Mouse (Mus musculus): ENCODE results near the gene Tcta. TPM values are rescaled to one million over a fixed set of nuclear protein-coding genes. Genes with fewer than 3 reads are reported as not detected.
A peak's percentile ranks its signal among the peaks of the same experiment; 100 is the strongest.
"Not testable (repeated sequence)": the region's sequence is repeated elsewhere in the genome, so short reads cannot be mapped to it uniquely, and the experiment has no call there.

The Tcta gene
- total RNA-seq, 2 experiments from 2014 or later = 33.2 to 34.6 TPM

GRCm38 (mm10) chr9:108275331-108275659, 30.7 kb downstream of the Tcta start:
- no peak for DNase-seq (ENCODE audit: low spot score in 2 of 2)
- intact Hi-C loops (cut with DNase I) = no loop called here

GRCm38 (mm10) chr9:108274476-108275330, 31.3 kb downstream of the Tcta start:
- DNase-seq (ENCODE audit: low spot score in 2 of 2) = no peak
- intact Hi-C loops (cut with DNase I) = no loop called here

GRCm38 (mm10) chr9:108273485-108273884, 32.5 kb downstream of the Tcta start:
- intact Hi-C loops (cut with DNase I) = no loop called here
- DNase-seq (ENCODE audit: low spot score in 2 of 2) = no peak

GRCm38 (mm10) chr9:108272691-108273090, 33.3 kb downstream of the Tcta start:
- no peak for DNase-seq (ENCODE audit: low spot score in 2 of 2)
- intact Hi-C loops (cut with DNase I) = no loop called here

DNA sequence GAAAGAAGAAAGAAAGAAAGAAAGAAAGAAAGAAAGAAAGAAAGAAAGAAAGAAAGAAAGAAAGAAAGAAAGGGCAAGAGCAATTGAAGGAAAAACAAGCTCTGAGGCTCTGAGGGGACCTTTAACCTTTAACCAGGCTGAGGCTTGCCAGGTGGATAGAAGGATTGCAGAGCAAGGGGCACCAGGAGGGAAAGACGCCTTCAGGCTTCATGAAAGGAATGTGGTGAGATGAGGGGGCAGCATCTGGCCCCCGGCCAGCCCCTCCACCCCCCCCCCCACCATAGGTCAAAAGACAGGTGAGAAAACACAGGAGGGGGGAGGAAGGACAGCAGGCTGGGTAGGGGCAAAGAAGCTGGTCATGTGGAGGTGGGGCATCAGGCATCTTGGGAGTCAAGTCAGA, 34.0 kb downstream of the Tcta start:
- intact Hi-C loops (cut with DNase I) = no loop called here
- no peak for DNase-seq (ENCODE audit: low spot score in 2 of 2)

- intact Hi-C loops (cut with DNase I); DNase-seq (ENCODE audit: low spot score in 2 of 2): not testable (repeated sequence)
Measured at GRCm38 (mm10) chr9:108268701-108269100, 37.3 kb downstream of the Tcta start.

DNA sequence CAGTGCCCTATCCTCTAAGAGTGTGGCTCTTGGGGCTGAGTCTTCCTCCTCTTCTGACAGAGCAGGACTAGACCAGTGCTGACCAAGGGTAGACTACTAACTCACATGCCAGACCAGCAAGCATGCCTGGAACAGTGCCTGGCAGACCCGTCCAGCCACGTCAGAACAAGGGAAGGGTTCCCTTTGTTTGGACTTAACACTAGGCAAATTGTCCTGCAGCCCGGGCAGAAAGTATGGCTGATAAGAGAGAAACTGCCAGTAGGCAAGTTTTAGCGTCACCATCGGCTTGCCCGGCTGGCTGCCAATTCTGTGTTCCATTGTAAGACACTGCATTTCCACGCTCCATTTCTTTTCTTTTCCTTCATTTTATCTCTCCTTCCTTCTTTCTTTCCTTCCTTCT, 38.3 kb downstream of the Tcta start:
- no peak for DNase-seq (ENCODE audit: low spot score in 2 of 2)
- intact Hi-C loops (cut with DNase I) = no loop called here

- intact Hi-C loops (cut with DNase I) = no loop called here
- no peak for DNase-seq (ENCODE audit: low spot score in 2 of 2)
Measured at GRCm38 (mm10) chr9:108266261-108266935, 39.6 kb downstream of the Tcta start.

DNA sequence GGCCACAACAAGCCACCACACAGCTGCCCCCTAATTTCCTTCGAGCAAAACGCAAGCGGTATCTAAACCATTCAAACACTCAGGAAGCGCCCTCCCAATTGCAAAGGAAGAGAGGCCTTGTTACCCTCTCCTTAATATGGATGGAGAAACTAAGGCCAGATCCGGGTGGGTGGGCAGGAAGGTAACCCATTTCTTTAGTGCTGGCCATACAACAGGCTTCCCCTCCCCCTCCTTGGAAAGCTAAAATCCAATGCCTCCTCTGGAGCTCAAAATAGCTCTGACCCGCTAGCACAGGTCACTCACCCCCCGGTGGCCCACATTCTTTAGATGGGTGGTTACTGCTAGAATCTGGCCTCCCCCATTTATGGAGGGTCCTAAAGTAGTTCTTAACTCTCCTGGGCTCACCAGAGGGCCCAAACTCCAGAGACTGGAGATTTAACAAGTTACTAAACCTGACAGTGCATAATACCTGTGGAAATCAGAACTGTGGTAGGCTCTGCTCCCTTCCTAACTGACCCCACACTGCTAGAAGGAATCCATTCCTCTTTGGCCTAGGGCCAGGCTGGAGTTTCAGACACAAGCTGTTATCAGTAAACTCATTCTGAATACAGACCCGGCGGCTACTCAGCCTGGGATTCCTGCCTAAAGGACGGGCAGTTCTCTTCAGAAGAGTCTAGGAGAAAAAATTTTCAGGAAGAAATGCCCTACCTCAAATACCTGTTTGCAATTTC, 41.6 kb downstream of the Tcta start:
- no peak for DNase-seq (ENCODE audit: low spot score in 2 of 2)
- intact Hi-C loops (cut with DNase I) = loop anchor here (5.0 kb wide), 1 partner anchor 57 kb away; no protein-coding TSS in a partner anchor

- intact Hi-C loops (cut with DNase I) = loop anchor here (5.0 kb wide), 1 partner anchor 56 kb away; no protein-coding TSS in a partner anchor
- DNase-seq (ENCODE audit: low spot score in 2 of 2) = peak; percentile 99
Measured at GRCm38 (mm10) chr9:108263690-108264190, 42.2 kb downstream of the Tcta start, which contains the start of gene Dag1. Gene Dag1, minus strand, starts transcription at chr9:108263958.

GRCm38 (mm10) chr9:108263131-108263681, 42.8 kb downstream of the Tcta start:
- intact Hi-C loops (cut with DNase I) = loop anchor here (5.0 kb wide), 1 partner anchor 56 kb away; no protein-coding TSS in a partner anchor

DNA sequence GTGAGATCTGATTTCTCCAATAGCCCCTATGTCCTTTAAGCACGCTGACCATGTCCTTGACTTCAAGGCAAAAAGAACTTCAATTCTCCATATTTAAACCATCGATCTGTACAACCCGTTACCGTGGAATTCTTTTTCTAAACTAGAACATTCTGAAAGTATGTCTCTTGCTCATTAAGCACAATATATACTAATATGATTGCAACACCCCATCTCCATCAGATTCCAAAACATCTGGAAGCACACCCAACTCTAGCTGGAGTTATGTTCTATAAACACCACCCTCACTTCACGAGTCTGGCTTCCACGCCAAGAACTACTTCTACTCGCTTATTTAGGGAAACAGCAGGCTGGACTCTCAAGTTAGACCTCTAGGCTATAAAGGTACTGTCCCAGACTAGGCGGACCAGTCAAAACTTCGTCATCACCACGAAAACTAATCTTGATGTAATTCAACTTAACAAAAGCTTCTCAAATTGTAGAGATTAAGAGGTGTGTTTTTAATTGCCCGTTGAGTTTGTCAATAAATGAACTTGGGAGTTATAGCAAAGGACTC, 43.4 kb downstream of the Tcta start:
- intact Hi-C loops (cut with DNase I) = loop anchor here (5.0 kb wide), 1 partner anchor 55 kb away; no protein-coding TSS in a partner anchor

More at GRCm38 (mm10) chr9:108263131-108263681, 42.8 kb downstream of the Tcta start:
- DNase-seq (ENCODE audit: low spot score in 2 of 2) = peak in 1 of 2 experiments; percentile 51

DNA sequence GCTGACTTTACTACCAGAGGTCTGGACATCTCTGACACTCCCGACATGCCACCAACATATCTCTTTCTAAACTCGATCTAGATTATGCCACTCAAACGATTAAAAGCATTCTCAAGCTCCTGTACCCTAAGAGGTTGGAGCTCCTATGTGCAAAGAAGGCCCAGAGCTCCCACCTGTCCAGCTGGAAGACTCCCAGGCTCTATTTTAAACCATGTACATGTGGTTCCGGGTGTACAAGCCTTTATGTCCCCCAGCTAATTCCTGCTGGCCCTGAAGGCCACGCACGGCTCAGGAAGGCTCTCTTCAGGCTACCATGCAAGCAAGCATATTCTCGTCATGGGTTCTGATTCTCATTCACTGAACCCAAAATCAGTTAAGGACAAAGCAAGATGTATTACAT, 44.1 kb downstream of the Tcta start:
- no peak for DNase-seq (ENCODE audit: low spot score in 2 of 2)
- intact Hi-C loops (cut with DNase I) = loop anchor here (5.0 kb wide), 1 partner anchor 55 kb away; no protein-coding TSS in a partner anchor

More for the DNA sequence above, 43.4 kb downstream of the Tcta start:
- DNase-seq (ENCODE audit: low spot score in 2 of 2) = no peak

- no peak for DNase-seq (ENCODE audit: low spot score in 2 of 2)
- intact Hi-C loops (cut with DNase I) = loop anchor here (5.0 kb wide), 1 partner anchor 53 kb away; no protein-coding TSS in a partner anchor
Measured at GRCm38 (mm10) chr9:108260526-108260925, 45.4 kb downstream of the Tcta start.

Other genes starting within 250 kb of the Tcta start
- not detected for gene Mst1, start 225.7 kb downstream of the Tcta start, total RNA-seq (2021)
- gene Rnf123, start 222.8 kb downstream of the Tcta start, total RNA-seq (2021) = 10 to 100 TPM; 81.9 to 88.7 TPM
- 10 to 100 TPM; 29.8 to 36.9 TPM for gene Apeh, start 211.6 kb downstream of the Tcta start, total RNA-seq (2021)
- gene Bsn, start 115.8 kb downstream of the Tcta start, total RNA-seq (2021) = 100 to 1,000 TPM; 261 to 275 TPM
- gene Dag1, start 42.2 kb downstream of the Tcta start, total RNA-seq (2021) = 10 to 100 TPM; 94.7 to 97.9 TPM
- gene Nicn1, start 15.7 kb downstream of the Tcta start, total RNA-seq (2021) = 100 to 1,000 TPM; 113 to 121 TPM
- 10 to 100 TPM; 31.1 to 35.0 TPM for gene Amt, start 9.3 kb downstream of the Tcta start, total RNA-seq (2021)
- gene Rhoa, start within 50 bp of the Tcta start, total RNA-seq (2021) = 100 to 1,000 TPM; 165 to 175 TPM
- gene Gpx1, start 32.7 kb upstream of the Tcta start, total RNA-seq (2021) = 100 to 1,000 TPM; 104 to 106 TPM
- gene Usp4, start 41.7 kb upstream of the Tcta start, total RNA-seq (2021) = 100 to 1,000 TPM; 117 TPM
- gene 1700102P08Rik, start 86.6 kb upstream of the Tcta start, total RNA-seq (2021) = 1 to 10 TPM; 2.4 to 3.0 TPM
- under 1 TPM; 0.32 TPM for gene Ccdc36, start 122.3 kb upstream of the Tcta start, total RNA-seq (2021)
- not detected for gene BC048562, start 130.3 kb upstream of the Tcta start, total RNA-seq (2021)
- 10 to 100 TPM; 40.3 to 42.2 TPM for gene Ccdc71, start 154.4 kb upstream of the Tcta start, total RNA-seq (2021)
- 10 to 100 TPM; 30.3 to 36.7 TPM for gene Klhdc8b, start 155.4 kb upstream of the Tcta start, total RNA-seq (2021)
- 10 to 100 TPM; 30.6 to 31.9 TPM for gene Lamb2, start 173.6 kb upstream of the Tcta start, total RNA-seq (2021)
- 100 to 1,000 TPM; 143 to 147 TPM for gene Usp19, start 184.4 kb upstream of the Tcta start, total RNA-seq (2021)
- 10 to 100 TPM; 75.3 to 84.4 TPM for gene Qars, start 201.5 kb upstream of the Tcta start, total RNA-seq (2021)
- gene Qrich1, start 210.6 kb upstream of the Tcta start, total RNA-seq (2021) = 100 to 1,000 TPM; 136 to 141 TPM